Mouse (Mus musculus) hindbrain, embryonic 13.5 days (tissue): ENCODE data around the gene Ddr2. TPM values are rescaled to one million over a fixed set of nuclear protein-coding genes. Genes with fewer than 3 reads are reported as not detected.

Experiments
- ATAC-seq: fragments of 200-750 bp; cut with Nextera tagmentation; 2 replicates; pipeline ENCODE4 v1.8.0; 2017; ENCODE audit warnings: moderate TSS enrichment; ENCODE audit not compliant: low FRiP score
- H3K27ac ChIP-seq: fragments of 300-500 bp; sonication (generic); 2 replicates; pipeline ENCODE4 v1.5.1; 2015; ENCODE audit warnings: inconsistent platforms, mild to moderate bottlenecking, moderate library complexity
- H3K27me3 ChIP-seq: fragments of 300-500 bp; sonication (generic); 2 replicates; pipeline ENCODE4 v1.6.1; 2015; ENCODE audit warnings: mild to moderate bottlenecking, inconsistent platforms
- H3K36me3 ChIP-seq: fragments of 300-500 bp; sonication (generic); 2 replicates; pipeline ENCODE4 v1.6.1; 2015; ENCODE audit warnings: mild to moderate bottlenecking, inconsistent platforms
- H3K4me1 ChIP-seq: fragments of 300-500 bp; sonication (generic); replicated peaks from 2 replicates; pipeline ENCODE4 v1.6.1; 2015; ENCODE audit warnings: inconsistent platforms
- H3K4me2 ChIP-seq: fragments of 300-500 bp; sonication (generic); 2 replicates; pipeline ENCODE4 v1.6.1; 2015; ENCODE audit warnings: inconsistent platforms, mild to moderate bottlenecking, moderate library complexity
- H3K4me3 ChIP-seq: fragments of 300-500 bp; sonication (generic); 2 replicates; pipeline ENCODE4 v1.5.1; 2015; ENCODE audit warnings: mild to moderate bottlenecking, inconsistent platforms
- H3K9ac ChIP-seq: fragments of 300-500 bp; sonication (generic); 2 replicates; pipeline ENCODE4 v1.6.1; 2015; ENCODE audit warnings: mild to moderate bottlenecking, inconsistent platforms
- H3K9me3 ChIP-seq: fragments of 300-500 bp; sonication (generic); 2 replicates; pipeline ENCODE4 v1.6.1; 2016; ENCODE audit warnings: inconsistent platforms
- WGBS: fragments of 180-500 bp; shearing (Covaris S2); methylation state at CpG from one replicate; pipeline ENCODE4 v1.1.7; 2015; 5-methylcytosine and 5-hydroxymethylcytosine counted together
- polyA plus RNA-seq: library from polyadenylated mRNA; unstranded; fragments of >200 nt; fragmentation: Nextera tagmentation; extraction: Ambion mirVana; gene quantifications from 2 replicates; pipeline ENCODE4 v1.2.1, GENCODE M21; 2015

The Ddr2 gene
- 9.4 and 12.5 TPM in 2 replicates for polyA plus RNA-seq

- no peaks in the 10 kb centered on the region for H3K27me3 ChIP-seq
- 75% methylated on average over 17 of the region's 17 CpGs for WGBS
- 0 out of 2 replicates have a peak within 1 kb of the TSS, but pooled peaks have one; percentile 6 for H3K4me2 ChIP-seq
- ATAC-seq: no peak
- peak within 1 kb of the TSS; percentile 2; the same call in 1 of the 2 replicates for H3K9ac ChIP-seq
- no peaks in the 10 kb centered on the region for H3K4me1 ChIP-seq
- peak within 1 kb of the TSS; percentile 19 for H3K4me3 ChIP-seq
- H3K9me3 ChIP-seq: no peaks in the 10 kb centered on the region
- H3K36me3 ChIP-seq: no peaks in the 10 kb centered on the region
- no peak within 1 kb of the TSS for H3K27ac ChIP-seq
These were observed at the start of gene Ddr2 for GRCm38 (mm10) chr1:170110516-170111332. Gene Ddr2 (minus strand): TSS chr1:170110762.

- WGBS: 88% methylated on average over 2 of the region's 2 CpGs
- no peaks in the 10 kb centered on the region for H3K27me3 ChIP-seq
- H3K9me3 ChIP-seq: no peaks in the 10 kb centered on the region
- H3K4me2 ChIP-seq: no peak overlapping the region
- H3K9ac ChIP-seq: no peak overlapping the region
- ATAC-seq: no peak
- no peak overlapping the region for H3K4me3 ChIP-seq
- H3K27ac ChIP-seq: no peak overlapping the region
- peaks cover 6% of the 10 kb centered on the region for H3K4me1 ChIP-seq
- peaks cover 41% of the 10 kb centered on the region for H3K36me3 ChIP-seq
These were observed 49.1 kb upstream of the Ddr2 start for GRCm38 (mm10) chr1:170159707-170160106.

GRCm38 (mm10) chr1:170155761-170156160, 45.2 kb upstream of the Ddr2 start:
- 81% methylated on average over 5 of the region's 5 CpGs for WGBS
- Histone ChIP-seq H3K4me1 (peaks cover 6% of the 10 kb centered on the region), H3K27me3 (no peaks in the 10 kb centered on the region), H3K9me3 (no peaks in the 10 kb centered on the region), H3K27ac (no peak overlapping the region), H3K4me2 (no peak overlapping the region), H3K4me3 (no peak overlapping the region), H3K9ac (no peak overlapping the region), H3K36me3 (peaks cover 22% of the 10 kb centered on the region)
- ATAC-seq: no peak

GRCm38 (mm10) chr1:170155298-170155697, 44.7 kb upstream of the Ddr2 start:
- no peak overlapping the region for H3K4me2 ChIP-seq
- no peaks in the 10 kb centered on the region for H3K27me3 ChIP-seq
- WGBS: 65% methylated on average over 2 of the region's 2 CpGs
- no peak for ATAC-seq
- peaks cover 2% of the 10 kb centered on the region for H3K4me1 ChIP-seq
- no peak overlapping the region for H3K4me3 ChIP-seq
- no peak overlapping the region for H3K27ac ChIP-seq
- H3K36me3 ChIP-seq: peaks cover 25% of the 10 kb centered on the region
- no peaks in the 10 kb centered on the region for H3K9me3 ChIP-seq
- no peak overlapping the region for H3K9ac ChIP-seq

- no peak overlapping the region for H3K4me3 ChIP-seq
- H3K27ac ChIP-seq: no peak overlapping the region
- no peak for ATAC-seq
- no peaks in the 10 kb centered on the region for H3K4me1 ChIP-seq
- no peak overlapping the region for H3K4me2 ChIP-seq
- H3K9ac ChIP-seq: no peak overlapping the region
- H3K27me3 ChIP-seq: no peaks in the 10 kb centered on the region
- H3K9me3 ChIP-seq: no peaks in the 10 kb centered on the region
- 81% methylated on average over 8 of the region's 8 CpGs for WGBS
- H3K36me3 ChIP-seq: peaks cover 38% of the 10 kb centered on the region
These were observed 43.4 kb upstream of the Ddr2 start for GRCm38 (mm10) chr1:170153986-170154385.

- Histone ChIP-seq H3K4me1 (no peaks in the 10 kb centered on the region), H3K9me3 (no peaks in the 10 kb centered on the region), H3K4me2 (no peak overlapping the region), H3K9ac (no peak overlapping the region), H3K36me3 (peaks cover 39% of the 10 kb centered on the region), H3K27me3 (no peaks in the 10 kb centered on the region), H3K27ac (no peak overlapping the region), H3K4me3 (no peak overlapping the region)
- 91% methylated on average over 2 of the region's 2 CpGs for WGBS
- ATAC-seq: no peak
These were observed 42.0 kb upstream of the Ddr2 start for GRCm38 (mm10) chr1:170152552-170152951.

GRCm38 (mm10) chr1:170150870-170151269, 40.3 kb upstream of the Ddr2 start:
- Histone ChIP-seq H3K4me2 (no peak overlapping the region), H3K9ac (no peak overlapping the region), H3K4me1 (no peaks in the 10 kb centered on the region), H3K27ac (no peak overlapping the region), H3K4me3 (no peak overlapping the region), H3K36me3 (peaks cover 34% of the 10 kb centered on the region), H3K9me3 (no peaks in the 10 kb centered on the region), H3K27me3 (no peaks in the 10 kb centered on the region)
- no peak for ATAC-seq
- WGBS: 66% methylated on average over 6 of the region's 6 CpGs

- Histone ChIP-seq H3K36me3 (peaks cover 36% of the 10 kb centered on the region), H3K4me2 (no peak overlapping the region), H3K4me3 (no peak overlapping the region), H3K9ac (no peak overlapping the region), H3K9me3 (no peaks in the 10 kb centered on the region), H3K27ac (no peak overlapping the region), H3K27me3 (no peaks in the 10 kb centered on the region), H3K4me1 (no peaks in the 10 kb centered on the region)
- 88% methylated on average over 4 of the region's 4 CpGs for WGBS
- no peak for ATAC-seq
These were observed 39.2 kb upstream of the Ddr2 start for GRCm38 (mm10) chr1:170149756-170150155.

- no peaks in the 10 kb centered on the region for H3K27me3 ChIP-seq
- H3K9ac ChIP-seq: no peak overlapping the region
- H3K9me3 ChIP-seq: no peaks in the 10 kb centered on the region
- H3K4me2 ChIP-seq: no peak overlapping the region
- H3K4me1 ChIP-seq: no peaks in the 10 kb centered on the region
- no peak overlapping the region for H3K4me3 ChIP-seq
- peaks cover 41% of the 10 kb centered on the region for H3K36me3 ChIP-seq
- no peak for ATAC-seq
- H3K27ac ChIP-seq: no peak overlapping the region
- WGBS: 92% methylated on average over 6 of the region's 6 CpGs
These were observed 38.0 kb upstream of the Ddr2 start for GRCm38 (mm10) chr1:170148536-170148935.

GRCm38 (mm10) chr1:170147651-170148448, 37.3 kb upstream of the Ddr2 start:
- ATAC-seq: no peak

GRCm38 (mm10) chr1:170145606-170146005, 35.0 kb upstream of the Ddr2 start:
- H3K4me2 ChIP-seq: no peak overlapping the region
- H3K4me3 ChIP-seq: no peak overlapping the region
- H3K4me1 ChIP-seq: no peaks in the 10 kb centered on the region
- H3K9me3 ChIP-seq: no peaks in the 10 kb centered on the region
- H3K36me3 ChIP-seq: peaks cover 60% of the 10 kb centered on the region
- H3K27ac ChIP-seq: no peak overlapping the region
- WGBS: 96% methylated on average over 4 of the region's 4 CpGs
- no peaks in the 10 kb centered on the region for H3K27me3 ChIP-seq
- H3K9ac ChIP-seq: no peak overlapping the region
- ATAC-seq: no peak

More at GRCm38 (mm10) chr1:170147651-170148448, 37.3 kb upstream of the Ddr2 start:
- Histone ChIP-seq H3K27me3 (no peaks in the 10 kb centered on the region), H3K9ac (no peak overlapping the region), H3K4me1 (no peaks in the 10 kb centered on the region), H3K4me2 (no peak overlapping the region), H3K27ac (no peak overlapping the region), H3K36me3 (peaks cover 48% of the 10 kb centered on the region), H3K9me3 (no peaks in the 10 kb centered on the region), H3K4me3 (no peak overlapping the region)
- 92% methylated on average over 9 of the region's 9 CpGs for WGBS

- Histone ChIP-seq H3K4me3 (no peak overlapping the region), H3K9ac (no peak overlapping the region), H3K4me1 (no peaks in the 10 kb centered on the region), H3K27ac (no peak overlapping the region), H3K9me3 (no peaks in the 10 kb centered on the region), H3K4me2 (no peak overlapping the region), H3K36me3 (peaks cover 33% of the 10 kb centered on the region), H3K27me3 (no peaks in the 10 kb centered on the region)
- no peak for ATAC-seq
- WGBS: 86% methylated on average over 8 of the region's 8 CpGs
These were observed 31.8 kb upstream of the Ddr2 start for GRCm38 (mm10) chr1:170142256-170142871.
